23 mouse cellular contexts compared by ENCODE assay signal in the genomic region with DNA sequence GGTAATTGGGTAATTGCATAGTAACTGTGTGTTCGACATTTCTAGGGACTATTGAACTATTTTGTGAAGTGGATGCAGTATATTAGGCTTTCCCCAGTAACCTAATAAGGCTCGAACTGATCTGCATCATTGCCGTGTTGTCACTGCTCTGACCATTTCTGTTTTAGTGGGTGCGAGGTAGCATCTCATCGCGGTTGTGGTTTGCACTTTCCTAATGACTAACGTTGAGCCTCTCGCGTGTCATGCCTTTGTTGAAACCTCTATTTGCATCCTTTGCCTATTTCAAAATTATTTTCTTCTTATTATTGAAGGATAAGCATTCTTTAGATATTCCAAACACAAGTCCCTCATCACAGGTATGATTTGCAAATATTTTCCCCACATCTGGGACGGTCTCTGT. TPM values are rescaled to one million over a fixed set of nuclear protein-coding genes. Genes with fewer than 3 reads are reported as not detected.
"Had no signal": no experiment of that assay in that cellular context is flagged by ENCODE, and none has a peak within 500 bp of the region (broad histone marks: within the 10 kb centered on the region; RNA-seq: fewer than 3 reads in every experiment).

No protein-coding gene starts in this region.

- ATAC-seq: liver, postnatal 0 days; lung, postnatal 0 days; midbrain, embryonic 13.5 days; midbrain, embryonic 15.5 days had no signal

- DNase-seq: liver, postnatal 0 days; lung, adult 2 months; lung, postnatal 14 days; lung, postnatal 36 days; right cerebral cortex, postnatal 14 days; thymus, adult 18-20 months; thymus, postnatal 14 days; thymus, postnatal 36 days had no signal

- H3K4me2 ChIP-seq: liver, embryonic 15.5 days; lung, embryonic 15.5 days; midbrain, embryonic 11.5 days; midbrain, embryonic 13.5 days; midbrain, embryonic 15.5 days; neural tube, embryonic 12.5 days; stomach, embryonic 15.5 days had no signal

- H3K27me3 ChIP-seq: liver, embryonic 15.5 days; lung, embryonic 15.5 days; megakaryocyte, embryonic 14.5 days; midbrain, embryonic 13.5 days; midbrain, embryonic 15.5 days; neural tube, embryonic 12.5 days; stomach, embryonic 15.5 days had no signal

- H3K4me1 ChIP-seq: liver, embryonic 15.5 days; lung, embryonic 15.5 days; megakaryocyte, embryonic 14.5 days; midbrain, embryonic 13.5 days; midbrain, embryonic 15.5 days; neural tube, embryonic 12.5 days; stomach, embryonic 15.5 days had no signal

- H3K9ac ChIP-seq: liver, embryonic 15.5 days; liver, postnatal 0 days; lung, embryonic 15.5 days; midbrain, embryonic 13.5 days; midbrain, embryonic 15.5 days; neural tube, embryonic 12.5 days; stomach, embryonic 15.5 days had no signal

- H3K27ac ChIP-seq: liver, embryonic 15.5 days; lung, embryonic 15.5 days; macrophage; midbrain, embryonic 13.5 days; midbrain, embryonic 15.5 days; neural tube, embryonic 12.5 days; stomach, embryonic 15.5 days had no signal

- H3K4me3 ChIP-seq: liver, embryonic 15.5 days; lung, embryonic 15.5 days; megakaryocyte, embryonic 14.5 days; midbrain, embryonic 13.5 days; midbrain, embryonic 15.5 days; myocyte; neural tube, embryonic 12.5 days; stomach, embryonic 15.5 days had no signal

- H3K36me3 ChIP-seq: liver, embryonic 15.5 days; lung, embryonic 15.5 days; midbrain, embryonic 13.5 days; midbrain, embryonic 15.5 days; neural tube, embryonic 12.5 days; stomach, embryonic 15.5 days had no signal

- H3K9me3 ChIP-seq: liver, embryonic 15.5 days; lung, embryonic 15.5 days; megakaryocyte, embryonic 14.5 days; midbrain, embryonic 13.5 days; midbrain, embryonic 15.5 days; neural tube, embryonic 12.5 days; stomach, embryonic 15.5 days had no signal

RNA-seq across cellular contexts. Expression of a gene that starts 4.0 kb away (rescaled TPM):
- total RNA-seq: midbrain, postnatal 0 days had no signal
- polyA plus RNA-seq: macrophage; midbrain, embryonic 11.5 days; midbrain, embryonic 13.5 days; midbrain, embryonic 15.5 days; midbrain, postnatal 0 days; myocyte; neural tube, embryonic 12.5 days; neural tube, embryonic 14.5 days had no signal

RNA-seq across cellular contexts. Expression of a gene that starts 58.5 kb away (rescaled TPM):
- total RNA-seq: megakaryocyte progenitor cell, adult 5-6 weeks; neutrophil, adult 5-6 weeks had no signal
- polyA plus RNA-seq: macrophage had no signal
